Mouse (Mus musculus): ENCODE measurements around the gene St6galnac3. TPM values are rescaled to one million over a fixed set of nuclear protein-coding genes. Genes with fewer than 3 reads are reported as not detected.

The St6galnac3 gene
- polyA plus RNA-seq, 1 experiment: 13.5 TPM

DNA sequence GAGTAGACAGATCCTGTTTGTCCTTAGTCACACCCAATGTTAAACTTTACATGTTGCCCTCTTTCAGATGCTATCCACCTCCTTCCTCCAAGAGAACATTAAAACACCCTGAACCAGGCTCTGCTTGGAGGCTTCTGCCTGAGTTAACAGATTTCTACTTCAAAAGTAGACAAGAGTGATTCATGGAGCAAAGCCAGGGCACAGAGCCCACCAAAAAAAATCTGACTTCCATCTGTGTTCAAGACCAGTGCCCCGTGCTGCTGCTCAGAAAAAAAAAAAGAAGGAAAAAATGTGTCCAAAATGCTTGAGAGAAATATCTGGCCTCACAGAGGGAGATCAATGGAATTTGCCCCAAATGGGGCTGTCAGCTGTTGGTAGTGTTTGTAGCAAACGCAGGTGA lies 186.6 kb downstream of the St6galnac3 start:
- DNase-seq (ENCODE audit: extremely low spot score in 1 of 2, low spot score in 1 of 2): no peak

DNA sequence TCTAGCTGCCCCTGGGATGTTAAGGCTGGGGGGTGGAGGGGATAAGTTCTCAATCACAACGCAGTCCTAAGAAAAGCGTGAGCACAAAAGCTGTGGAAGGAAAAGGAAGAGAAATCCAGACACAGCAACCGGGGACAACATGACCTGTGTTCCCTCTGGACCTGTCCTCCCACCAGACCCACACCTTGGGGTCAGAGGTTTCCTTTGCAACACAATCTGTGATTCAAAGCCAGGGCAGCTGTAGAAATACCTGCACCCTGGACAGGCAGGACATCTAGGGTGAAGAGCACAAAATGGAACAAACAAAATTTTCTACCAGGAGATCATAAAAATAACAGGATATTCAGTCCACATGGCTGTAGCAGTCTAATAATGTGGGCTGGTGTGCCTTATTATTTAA lies 187.5 kb downstream of the St6galnac3 start:
- DNase-seq (ENCODE audit: extremely low spot score in 1 of 2, low spot score in 1 of 2): no peak

- DNase-seq (ENCODE audit: extremely low spot score in 1 of 2, low spot score in 1 of 2): no peak
Observed at GRCm38 (mm10) chr3:153536260-153536659, 188.7 kb downstream of the St6galnac3 start.

DNA sequence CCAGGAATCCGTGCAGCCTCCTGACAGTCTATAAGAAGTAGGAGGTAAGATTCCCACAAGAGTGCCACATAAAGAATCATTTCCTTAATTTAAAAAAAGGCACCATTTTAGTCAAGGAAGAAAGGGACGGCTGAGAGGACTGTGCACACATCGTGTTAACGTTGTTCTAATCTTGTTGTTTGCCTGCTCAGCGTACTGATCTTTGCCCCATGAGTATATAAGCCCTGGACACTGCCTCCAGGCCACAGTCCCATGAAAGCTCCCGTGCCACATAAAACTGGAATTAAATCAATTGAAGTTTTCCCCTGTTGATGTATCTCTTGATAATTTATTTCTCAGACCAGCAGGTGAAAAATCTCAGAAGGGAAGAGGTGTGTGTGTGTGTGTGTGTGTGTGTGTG lies 195.8 kb downstream of the St6galnac3 start:
- DNase-seq (ENCODE audit: extremely low spot score in 1 of 2, low spot score in 1 of 2): no peak

DNA sequence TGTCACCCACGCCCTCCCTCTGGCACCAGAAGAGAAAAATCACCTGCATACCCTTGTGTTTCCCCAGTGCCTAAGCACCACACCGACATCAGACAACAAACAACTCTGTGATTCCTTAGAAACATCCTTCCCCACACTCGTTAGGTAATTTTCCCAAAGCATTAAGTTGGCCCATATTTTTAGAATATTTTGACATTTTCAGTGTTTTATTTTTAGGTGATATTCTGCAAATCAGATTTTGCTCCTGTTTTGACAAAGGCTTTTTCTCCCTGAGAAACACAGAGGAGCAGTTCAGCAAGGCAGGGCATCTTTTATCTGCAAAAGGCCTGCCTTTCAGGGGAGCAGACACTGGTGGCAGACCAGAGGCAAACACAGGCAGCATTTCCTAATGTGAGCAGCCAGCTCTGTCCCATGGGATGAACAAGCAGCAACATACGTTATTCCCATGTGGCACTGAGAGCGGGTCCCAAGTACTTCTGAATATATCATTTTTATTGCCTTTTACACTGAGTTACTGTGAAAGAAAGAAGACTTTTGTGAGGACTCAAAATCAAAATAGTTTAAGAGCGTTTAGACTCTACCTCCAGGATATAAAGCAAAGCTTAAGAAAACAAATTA lies 199.7 kb downstream of the St6galnac3 start:
- peak in 1 of 2 experiments; percentile 25 for DNase-seq (ENCODE audit: extremely low spot score in 1 of 2, low spot score in 1 of 2)

GRCm38 (mm10) chr3:153516848-153517247 lies 208.1 kb downstream of the St6galnac3 start:
- DNase-seq (ENCODE audit: extremely low spot score in 1 of 2, low spot score in 1 of 2): no peak

- no peak for DNase-seq (ENCODE audit: extremely low spot score in 1 of 2, low spot score in 1 of 2)
Observed at GRCm38 (mm10) chr3:153513501-153514060, 211.4 kb downstream of the St6galnac3 start.

DNA sequence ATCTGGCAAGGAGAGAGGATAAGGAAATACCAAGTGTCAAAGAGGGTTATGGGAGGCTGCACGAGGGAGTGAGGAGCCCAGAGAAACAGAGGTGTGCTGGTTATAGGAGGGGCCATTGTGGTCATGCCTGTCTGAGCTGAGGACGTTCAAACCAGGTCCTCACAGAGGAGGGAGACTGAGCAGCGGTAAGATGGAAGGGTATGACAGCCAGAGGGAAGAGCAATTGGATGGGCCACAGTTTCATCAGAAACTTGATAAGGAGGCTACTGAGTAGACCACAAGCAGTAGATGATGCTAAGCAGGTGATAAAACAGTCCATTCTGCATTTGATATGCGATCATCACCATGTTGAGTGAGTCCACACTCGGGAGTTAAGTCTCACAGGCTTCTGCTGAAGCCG lies 212.4 kb downstream of the St6galnac3 start:
- no peak for DNase-seq (ENCODE audit: extremely low spot score in 1 of 2, low spot score in 1 of 2)

- DNase-seq (ENCODE audit: extremely low spot score in 1 of 2, low spot score in 1 of 2): no peak
Observed at GRCm38 (mm10) chr3:153511151-153511580, 213.8 kb downstream of the St6galnac3 start.

DNA sequence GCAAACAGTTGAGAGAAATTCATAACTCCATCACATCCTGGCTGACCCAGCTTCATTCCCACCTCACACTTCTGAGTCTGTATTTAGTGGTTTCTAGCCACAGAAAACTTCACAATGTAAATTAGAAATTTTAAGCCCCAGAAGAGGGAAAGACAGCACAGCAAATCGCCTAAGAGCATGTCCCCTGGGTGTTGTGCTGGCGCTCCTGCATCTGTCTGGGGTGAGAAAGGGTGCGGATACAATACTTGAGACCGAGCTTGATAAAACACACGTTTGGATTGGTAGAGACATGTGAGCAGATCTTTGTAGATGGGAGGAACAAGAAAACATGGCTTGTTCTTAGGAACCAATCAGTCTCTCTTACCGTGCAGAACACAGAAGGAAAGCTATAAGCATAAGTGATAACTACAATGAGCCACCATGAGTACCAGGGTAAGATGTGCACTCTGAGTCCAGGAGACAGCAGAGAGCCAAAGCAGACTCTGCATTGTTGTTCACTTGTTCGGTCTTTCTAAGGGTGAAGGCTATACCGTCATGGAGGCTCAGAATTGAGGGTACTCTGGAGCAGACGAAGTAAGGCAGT lies 214.8 kb downstream of the St6galnac3 start:
- DNase-seq (ENCODE audit: extremely low spot score in 1 of 2, low spot score in 1 of 2): no peak

GRCm38 (mm10) chr3:153509643-153510042 lies 215.3 kb downstream of the St6galnac3 start:
- DNase-seq (ENCODE audit: extremely low spot score in 1 of 2, low spot score in 1 of 2): no peak

DNA sequence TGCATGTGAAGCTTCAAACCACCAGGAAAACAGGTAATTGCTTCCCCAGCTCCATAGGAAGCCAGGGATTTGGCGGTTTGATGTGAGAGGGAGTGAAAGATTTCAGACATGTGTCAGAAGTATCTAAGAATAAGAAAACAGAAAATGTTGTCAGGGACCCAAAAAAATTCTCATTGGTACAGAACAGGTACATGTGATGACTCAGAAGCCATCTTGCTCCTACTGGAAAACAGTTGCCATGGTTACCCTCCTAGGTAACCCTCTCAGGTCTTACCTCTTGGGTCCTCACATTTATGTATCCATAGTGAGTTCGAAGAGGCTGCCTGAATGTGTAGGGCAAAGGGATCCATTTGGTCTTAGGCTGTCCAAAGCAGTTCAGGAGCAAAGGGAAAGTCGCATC lies 215.9 kb downstream of the St6galnac3 start:
- no peak for DNase-seq (ENCODE audit: extremely low spot score in 1 of 2, low spot score in 1 of 2)

DNA sequence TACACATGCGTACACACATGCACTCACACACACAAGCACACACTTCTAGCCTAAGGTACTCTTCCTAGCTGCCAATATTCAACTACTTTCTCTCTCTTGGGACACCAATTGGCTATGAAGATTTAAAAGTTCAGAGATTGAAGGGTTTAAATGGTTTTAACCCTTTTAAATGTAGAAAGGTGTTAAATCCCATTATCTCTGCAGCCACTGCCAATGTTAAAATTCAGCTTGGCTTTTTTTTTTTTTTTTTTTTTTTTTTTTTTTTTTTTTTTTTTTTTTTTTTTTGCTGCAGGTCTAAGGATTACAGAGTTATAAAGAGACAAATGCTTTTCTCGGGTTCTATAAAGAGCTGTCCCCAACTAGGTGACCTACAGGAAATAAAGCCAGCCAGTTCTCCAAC lies 216.4 kb downstream of the St6galnac3 start:
- DNase-seq (ENCODE audit: extremely low spot score in 1 of 2, low spot score in 1 of 2): no peak

DNA sequence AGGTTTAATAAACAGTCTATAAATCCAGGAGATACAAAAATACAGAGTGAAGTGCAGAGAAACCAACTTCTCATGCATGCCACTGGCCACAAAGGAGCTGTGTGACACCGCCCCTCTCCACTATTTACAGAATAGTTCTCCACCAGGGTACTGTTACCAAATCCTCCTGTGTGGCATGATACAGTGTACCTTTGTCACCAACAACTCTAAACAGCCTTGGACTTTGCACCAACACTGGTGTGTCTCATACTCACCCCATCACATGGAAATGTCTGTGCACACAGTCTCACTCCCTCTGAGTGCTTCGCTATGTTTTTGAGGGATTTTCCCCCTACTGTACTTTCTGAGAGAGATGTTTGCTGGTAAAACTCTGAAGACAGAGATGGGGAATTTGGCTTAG lies 217.4 kb downstream of the St6galnac3 start:
- DNase-seq (ENCODE audit: extremely low spot score in 1 of 2, low spot score in 1 of 2): no peak

DNA sequence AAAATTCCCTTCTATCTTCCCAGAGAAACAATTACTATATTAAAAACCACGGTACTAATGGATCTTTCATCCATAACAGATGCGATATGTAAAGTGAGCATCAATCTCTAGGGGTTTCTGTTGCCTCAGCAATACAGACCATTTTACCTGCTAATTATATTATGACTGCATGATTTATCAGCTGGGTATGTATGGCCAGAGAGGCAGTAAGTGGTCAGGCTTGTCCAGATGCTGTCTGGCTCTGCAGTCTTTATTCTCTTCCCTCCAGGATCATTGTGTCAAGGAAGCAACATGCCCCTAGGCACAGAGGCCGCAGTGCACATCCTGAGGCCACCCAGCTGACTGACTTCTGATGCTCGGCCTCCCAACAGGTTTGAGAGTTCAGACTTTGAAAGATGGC lies 222.5 kb downstream of the St6galnac3 start:
- DNase-seq (ENCODE audit: extremely low spot score in 1 of 2, low spot score in 1 of 2): no peak

- DNase-seq (ENCODE audit: extremely low spot score in 1 of 2, low spot score in 1 of 2): peak; percentile 42 to 94
Observed at GRCm38 (mm10) chr3:153501333-153501877, 223.6 kb downstream of the St6galnac3 start.

DNA sequence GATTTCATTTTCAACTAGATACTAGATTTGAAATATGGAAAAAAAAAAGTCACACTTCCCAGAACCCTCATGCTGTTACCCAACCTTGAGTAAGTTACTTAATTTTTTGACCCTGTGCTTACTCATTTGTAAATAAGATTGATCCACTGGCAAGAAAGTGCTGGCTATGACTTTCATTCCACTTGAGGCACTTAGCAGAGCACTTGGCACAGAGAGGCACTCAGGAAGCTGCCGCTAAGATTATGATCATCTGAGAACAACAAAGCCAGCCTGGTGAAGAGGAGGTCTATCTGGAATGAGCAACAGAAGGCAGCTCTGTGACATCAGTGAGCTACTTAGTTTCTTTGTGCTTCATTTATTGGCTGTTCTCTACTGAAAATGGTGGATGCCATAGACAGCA lies 232.0 kb downstream of the St6galnac3 start:
- DNase-seq (ENCODE audit: extremely low spot score in 1 of 2, low spot score in 1 of 2): no peak

DNA sequence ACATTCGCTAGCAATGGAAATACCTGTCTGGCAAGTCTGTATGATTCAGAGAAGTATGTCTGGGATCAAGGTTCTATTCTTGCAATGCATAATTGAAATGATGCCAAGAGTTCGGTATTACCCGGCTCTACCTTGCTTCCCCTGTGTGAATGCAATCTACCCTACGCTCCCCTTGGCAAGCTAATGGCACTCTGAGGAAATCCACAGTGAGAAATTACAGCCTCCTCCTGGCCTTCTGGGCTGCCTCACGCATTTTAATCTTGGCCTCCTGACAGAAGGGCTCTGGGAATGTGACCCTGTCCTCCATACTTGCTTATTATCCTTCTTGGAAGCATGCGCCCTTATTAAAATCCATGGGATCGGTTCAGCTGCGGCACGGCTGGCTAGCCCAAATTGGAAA lies 235.3 kb downstream of the St6galnac3 start:
- DNase-seq (ENCODE audit: extremely low spot score in 1 of 2, low spot score in 1 of 2): no peak

- DNase-seq (ENCODE audit: extremely low spot score in 1 of 2, low spot score in 1 of 2): no peak
Observed at GRCm38 (mm10) chr3:153488931-153489330, 236.0 kb downstream of the St6galnac3 start.

DNA sequence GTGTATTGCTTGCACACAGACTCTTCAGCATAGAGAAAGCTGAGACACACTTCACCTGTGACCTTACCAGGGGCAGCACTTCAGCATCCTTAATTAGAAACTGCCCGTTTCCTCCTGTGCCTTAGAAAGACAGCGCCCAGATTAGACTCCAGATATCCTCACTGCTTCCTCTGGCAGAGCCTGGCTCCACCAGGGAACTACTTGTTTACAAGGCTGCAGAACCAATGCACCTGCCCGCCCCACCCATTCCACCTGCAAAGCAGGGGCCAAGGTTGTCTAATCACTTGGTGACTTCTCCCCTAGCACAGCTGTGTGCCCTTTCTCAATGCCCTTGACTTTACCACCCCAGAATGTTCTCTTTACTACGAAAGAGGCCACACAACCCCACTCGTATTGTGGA lies 239.8 kb downstream of the St6galnac3 start:
- DNase-seq (ENCODE audit: extremely low spot score in 1 of 2, low spot score in 1 of 2): no peak

DNA sequence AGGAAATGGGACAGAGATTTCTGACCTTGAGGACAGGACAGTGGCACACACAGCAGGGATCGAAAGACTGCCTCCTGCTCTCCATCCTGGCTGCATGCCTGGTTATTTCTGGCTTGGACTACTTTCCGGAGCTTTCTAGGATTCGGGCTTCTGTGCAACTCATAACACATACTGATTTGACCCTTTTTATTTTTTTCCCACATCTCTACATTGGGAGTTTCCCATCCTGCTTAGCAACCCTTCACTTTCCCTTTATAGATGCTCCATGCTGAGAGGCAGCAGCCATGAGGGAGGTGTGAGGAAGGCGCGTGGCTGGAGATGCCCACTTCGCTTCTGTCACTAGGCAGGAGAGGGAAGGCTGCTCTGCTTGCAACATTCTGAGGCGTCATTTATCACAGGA lies 240.3 kb downstream of the St6galnac3 start:
- DNase-seq (ENCODE audit: extremely low spot score in 1 of 2, low spot score in 1 of 2): peak; percentile 86 to 90

DNA sequence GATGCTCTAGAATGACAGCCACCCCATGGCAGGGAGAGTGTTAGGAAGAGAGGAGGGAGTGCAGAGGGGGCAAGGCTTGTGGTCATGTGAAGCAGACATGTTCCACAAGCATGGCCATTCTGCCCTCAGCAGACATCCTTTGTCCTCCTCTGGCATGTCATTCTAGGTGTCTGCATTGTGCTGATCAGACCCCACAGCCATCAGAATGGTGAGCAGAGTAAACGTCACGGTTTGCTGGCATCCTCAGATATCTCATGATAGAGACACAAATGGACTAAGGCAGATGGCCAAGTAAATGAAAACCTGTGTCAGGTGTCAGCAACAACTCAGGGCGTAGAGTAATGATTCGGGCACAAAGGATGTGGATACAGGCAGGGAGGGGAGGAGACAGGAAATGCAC lies 241.3 kb downstream of the St6galnac3 start:
- DNase-seq (ENCODE audit: extremely low spot score in 1 of 2, low spot score in 1 of 2): no peak
